Mouse (Mus musculus): ENCODE data around the gene Oog2.

Gene Oog2

DNA sequence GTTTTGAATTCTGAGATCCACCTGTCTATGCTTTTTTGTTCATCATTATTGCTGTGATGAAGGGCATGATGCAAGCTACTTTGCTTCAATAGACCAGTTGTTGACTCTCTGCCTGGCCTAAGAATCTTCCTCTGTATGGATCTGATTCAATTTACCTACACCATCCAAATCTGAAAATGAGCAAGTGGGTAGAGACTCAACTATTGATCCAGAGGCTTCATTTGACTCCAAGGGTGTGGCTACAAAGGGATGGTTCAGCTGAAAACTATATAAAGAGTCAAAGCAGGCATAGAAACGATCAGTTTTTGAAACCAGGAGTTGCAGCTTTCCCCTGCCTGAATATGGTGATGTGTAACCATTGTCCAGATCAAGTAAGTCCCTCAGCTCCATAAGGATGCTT is at the start of gene Oog2:
Gene Oog2, plus strand, starts transcription at position 301 of the 400 bp plus-strand sequence.
- WGBS, result 23% methylated on average over 1 of the region's 1 CpGs

DNA sequence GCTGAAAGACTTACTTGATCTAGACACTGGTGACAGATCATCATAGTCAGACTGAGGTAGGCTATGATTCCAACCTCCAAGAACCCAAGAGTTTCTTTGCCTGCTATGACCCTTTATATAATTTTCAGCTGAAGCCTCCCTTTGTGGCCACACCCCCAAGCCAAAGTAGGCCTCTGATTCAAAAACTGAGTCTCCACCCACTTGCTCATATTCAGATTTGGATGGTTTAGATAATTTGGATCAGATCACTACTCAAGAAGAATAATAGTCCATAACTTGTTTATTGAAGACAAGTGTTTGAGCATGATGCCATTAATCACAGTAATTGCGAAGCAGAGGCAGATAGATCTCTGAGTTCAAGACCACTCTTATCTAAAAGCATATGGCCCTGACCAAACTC is 28.0 kb upstream of the Oog2 start, which contains the start of gene Oog3:
Gene Oog3, minus strand, starts transcription at position 101 of the 400 bp plus-strand sequence.
- WGBS, result 82% methylated on average over 1 of the region's 1 CpGs

DNA sequence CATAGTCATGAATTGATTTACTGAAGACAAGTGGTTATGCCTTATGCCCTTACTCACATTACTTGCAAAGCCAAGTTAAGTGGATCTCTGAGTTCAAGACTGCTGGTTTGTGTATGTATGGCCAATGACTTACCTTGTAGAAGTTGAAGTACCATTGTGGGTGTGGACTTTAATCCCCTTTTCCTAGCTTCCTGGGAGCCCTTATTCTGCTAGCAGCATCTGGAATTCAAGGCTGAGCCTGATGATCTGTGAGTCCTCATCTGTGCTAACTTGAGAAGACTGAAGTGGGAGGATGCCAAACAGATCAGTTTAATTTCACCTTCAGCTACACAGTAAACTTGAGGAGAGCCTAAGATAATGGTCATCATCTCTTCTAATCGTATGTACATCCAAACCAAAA is 22.7 kb downstream of the Oog2 start, which contains the start of gene C87977:
Gene C87977, minus strand, starts transcription at position 101 of the 400 bp plus-strand sequence.
- WGBS, result 81% methylated on average over 1 of the region's 1 CpGs
